Mouse (Mus musculus) cerebellum, adult 11-12 months (tissue): Measurements from ENCODE around the gene Ezh2.
A peak's percentile ranks its signal among the peaks of the same experiment; 100 is the strongest.
"Not testable (repeated sequence)": the region's sequence is repeated elsewhere in the genome, so short reads cannot be mapped to it uniquely, and the experiment has no call there.

ENCODE experiments used
- DNase-seq: peaks from one replicate; pipeline ENCODE4 v3.0.0; 2022

Ezh2 gene

GRCm38 (mm10) chr6:47594926-47595623 lies at the start of gene Ezh2:
Ezh2 (minus strand) TSS chr6:47595341.
- peak; percentile 98 for DNase-seq

- DNase-seq, result no peak
Measured at GRCm38 (mm10) chr6:47636527-47637076, 41.5 kb upstream of the Ezh2 start.

- DNase-seq, result no peak
Measured at GRCm38 (mm10) chr6:47635995-47636526, 40.9 kb upstream of the Ezh2 start.

- DNase-seq, result no peak
Measured at GRCm38 (mm10) chr6:47635207-47635994, 40.3 kb upstream of the Ezh2 start.

- DNase-seq, result no peak
Measured at GRCm38 (mm10) chr6:47633467-47633866, 38.3 kb upstream of the Ezh2 start.

GRCm38 (mm10) chr6:47630061-47630460 lies 34.9 kb upstream of the Ezh2 start:
- DNase-seq, result not testable (repeated sequence)

- DNase-seq, result no peak
Measured at GRCm38 (mm10) chr6:47627978-47628377, 32.8 kb upstream of the Ezh2 start.

GRCm38 (mm10) chr6:47626976-47627375 lies 31.8 kb upstream of the Ezh2 start:
- DNase-seq, result not testable (repeated sequence)

- DNase-seq, result no peak
Measured at GRCm38 (mm10) chr6:47621039-47621438, 25.9 kb upstream of the Ezh2 start.

GRCm38 (mm10) chr6:47608306-47608705 lies 13.2 kb upstream of the Ezh2 start:
- DNase-seq, result not testable (repeated sequence)

- no peak for DNase-seq
Measured at GRCm38 (mm10) chr6:47601931-47602330, 6.8 kb upstream of the Ezh2 start.

GRCm38 (mm10) chr6:47595696-47596095 lies 555 bp upstream of the Ezh2 start:
- no peak for DNase-seq

GRCm38 (mm10) chr6:47594141-47594835 lies 853 bp downstream of the Ezh2 start:
- DNase-seq, result peak; percentile 76

- DNase-seq, result no peak
Measured at GRCm38 (mm10) chr6:47593590-47593989, 1.6 kb downstream of the Ezh2 start.

- DNase-seq, result not testable (repeated sequence)
Measured at GRCm38 (mm10) chr6:47587332-47587731, 7.8 kb downstream of the Ezh2 start.

- DNase-seq, result no peak
Measured at GRCm38 (mm10) chr6:47572887-47573286, 22.3 kb downstream of the Ezh2 start.

- no peak for DNase-seq
Measured at GRCm38 (mm10) chr6:47565326-47566035, 29.7 kb downstream of the Ezh2 start.

GRCm38 (mm10) chr6:47561426-47561825 lies 33.7 kb downstream of the Ezh2 start:
- no peak for DNase-seq

- no peak for DNase-seq
Measured at GRCm38 (mm10) chr6:47560846-47561245, 34.3 kb downstream of the Ezh2 start.

GRCm38 (mm10) chr6:47560407-47560806 lies 34.7 kb downstream of the Ezh2 start:
- no peak for DNase-seq

- no peak for DNase-seq
Measured at GRCm38 (mm10) chr6:47559287-47559686, 35.9 kb downstream of the Ezh2 start.

GRCm38 (mm10) chr6:47552280-47552679 lies 42.9 kb downstream of the Ezh2 start:
- DNase-seq, result no peak
